Mouse (Mus musculus): ENCODE results near the gene Mical3.

DNA sequence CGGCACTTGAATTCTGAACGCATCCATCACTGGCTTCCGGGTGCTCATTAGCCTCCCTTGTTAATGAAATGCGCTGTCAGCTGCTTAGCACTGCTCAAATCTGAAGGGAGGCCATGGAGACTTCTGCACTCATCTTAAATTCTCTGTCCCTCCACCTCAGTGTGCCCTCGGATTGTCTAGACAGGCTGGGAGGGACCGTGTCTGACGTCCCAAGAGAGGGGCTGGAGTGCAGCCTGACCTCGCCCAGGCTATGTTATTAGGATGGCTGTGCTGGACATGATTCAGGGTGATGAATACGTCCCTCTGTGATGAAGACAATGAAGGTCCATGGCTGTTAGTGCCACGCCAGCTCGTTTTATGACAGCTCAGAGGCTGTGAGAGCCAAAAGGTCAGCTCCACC lies 153.8 kb downstream of the Mical3 start:
- TF ChIP-seq GATA1 (IDR thresholded peaks at IDR 0.05; ENCODE audit: borderline replicate concordance, low read length) = no peak
- no peak for TF ChIP-seq FLI1 (IDR thresholded peaks at IDR 0.05; ENCODE audit: low read length)
